Mouse (Mus musculus): ENCODE results near the gene Invs.

Gene Invs

DNA sequence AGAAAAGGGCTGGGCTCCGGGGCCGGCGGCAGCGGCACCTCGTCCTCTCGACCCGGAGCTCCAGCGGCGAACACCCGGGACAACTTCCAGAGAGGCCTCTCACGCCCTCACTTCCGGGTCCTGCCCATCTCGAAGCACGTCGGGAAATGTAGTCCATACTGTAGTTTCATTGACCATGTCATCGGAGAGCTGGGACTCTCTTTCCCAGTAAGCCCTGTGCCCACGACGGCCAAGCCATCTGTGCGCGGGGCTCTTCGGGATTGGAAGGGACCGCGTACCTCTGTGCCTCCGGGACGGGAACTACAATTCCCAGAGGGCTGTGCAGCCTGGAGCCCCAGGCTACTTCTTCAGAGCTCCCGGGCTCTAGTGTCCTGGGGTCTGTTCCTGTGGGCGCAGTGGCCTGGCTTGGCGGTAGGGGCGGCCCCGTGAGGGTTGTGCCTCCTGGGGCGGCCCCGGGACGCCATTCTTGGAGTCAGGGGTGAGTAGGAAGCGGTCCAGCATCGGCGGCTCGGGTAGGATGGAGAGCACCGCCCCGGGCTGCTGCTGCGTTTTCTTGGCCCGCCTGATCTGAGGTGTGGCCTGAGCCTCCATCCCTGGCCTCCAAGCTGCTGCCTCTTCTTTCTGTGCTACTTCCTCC is at the start of gene Invs, which contains the start of gene Erp44:
Gene Invs, plus strand, starts transcription at position 263 of the 637 bp plus-strand sequence.
Gene Erp44, minus strand, starts transcription at position 61 of the 637 bp plus-strand sequence.
- DNase-seq (ENCODE audit: low spot score in 2 of 2), result peak; percentile 90 to 93

DNA sequence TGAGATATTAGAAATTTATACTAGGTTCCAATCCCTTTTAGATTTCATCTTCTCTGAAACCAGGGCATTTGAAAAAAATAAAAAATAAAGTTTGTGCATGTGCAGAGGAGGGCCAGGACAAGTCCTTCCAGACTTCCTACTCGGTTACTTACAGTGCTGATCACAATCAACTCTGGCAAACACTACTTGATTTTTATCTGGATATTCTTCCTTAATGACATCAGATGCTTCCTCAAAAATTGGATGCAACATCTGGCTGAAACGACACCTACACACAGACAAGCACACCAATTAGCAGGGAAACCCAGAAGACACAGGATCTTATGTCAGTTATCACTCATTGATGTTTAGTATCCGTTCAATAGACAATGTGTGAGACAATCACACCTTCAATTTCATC is 42.8 kb upstream of the Invs start:
- no peak for DNase-seq (ENCODE audit: low spot score in 2 of 2)

DNA sequence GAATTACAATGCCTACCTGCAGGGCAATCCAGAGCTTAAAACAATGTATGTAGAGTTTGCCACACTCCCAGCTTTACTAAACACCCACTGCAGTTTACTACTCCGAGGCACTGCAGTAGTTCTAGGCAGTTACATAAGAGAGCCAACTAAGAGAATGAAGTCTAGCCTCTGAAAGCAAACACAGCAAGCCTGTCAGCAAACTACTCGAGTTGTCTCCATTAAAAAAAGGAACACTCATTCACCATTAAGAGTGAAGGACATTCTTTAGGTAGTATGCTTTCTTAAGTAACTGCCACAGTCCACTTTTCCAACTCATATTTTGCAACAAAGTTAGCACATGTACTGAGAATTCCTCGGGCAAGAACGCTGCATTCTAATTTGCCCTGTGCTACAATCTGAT is 40.5 kb upstream of the Invs start:
- DNase-seq (ENCODE audit: low spot score in 2 of 2), result no peak

DNA sequence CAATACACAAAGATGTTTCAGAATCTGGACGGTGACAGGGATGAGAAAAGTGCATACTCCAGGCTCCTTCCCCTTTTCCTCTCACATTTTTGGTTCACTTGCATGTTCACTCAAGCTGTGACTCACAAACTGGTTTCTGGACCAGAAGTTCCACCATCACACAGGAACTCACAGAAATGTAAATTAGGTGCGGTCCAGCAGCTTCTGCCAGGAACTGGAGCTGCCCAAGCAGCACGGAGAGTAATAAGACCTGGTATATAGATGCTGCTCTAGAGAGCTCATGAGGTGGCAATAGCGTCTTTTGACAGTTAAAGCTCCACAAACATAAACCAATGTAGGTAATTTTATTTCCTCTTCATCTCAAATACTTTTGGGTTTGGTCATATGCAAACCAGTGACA is 37.1 kb upstream of the Invs start:
- peak in 1 of 2 experiments; percentile 24 for DNase-seq (ENCODE audit: low spot score in 2 of 2)

DNA sequence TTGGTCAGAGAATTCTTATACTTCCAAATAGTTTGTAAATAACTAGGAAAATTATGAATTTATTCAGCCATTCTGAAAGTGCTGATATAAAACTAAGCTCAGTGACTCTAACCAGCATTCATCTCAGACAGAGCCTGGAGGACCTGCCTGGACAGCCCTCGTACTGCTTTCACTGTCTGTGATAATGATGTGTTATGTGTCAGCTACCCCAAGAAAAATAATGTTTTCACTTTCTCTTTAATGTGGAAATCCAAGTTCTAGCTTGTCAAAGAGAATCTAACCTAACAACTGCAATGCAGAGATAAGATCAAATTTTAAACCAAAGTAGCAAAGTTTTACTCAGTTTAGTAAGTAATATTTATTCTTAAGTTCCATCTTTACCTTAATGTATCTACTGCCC is 35.8 kb upstream of the Invs start:
- DNase-seq (ENCODE audit: low spot score in 2 of 2), result no peak

DNA sequence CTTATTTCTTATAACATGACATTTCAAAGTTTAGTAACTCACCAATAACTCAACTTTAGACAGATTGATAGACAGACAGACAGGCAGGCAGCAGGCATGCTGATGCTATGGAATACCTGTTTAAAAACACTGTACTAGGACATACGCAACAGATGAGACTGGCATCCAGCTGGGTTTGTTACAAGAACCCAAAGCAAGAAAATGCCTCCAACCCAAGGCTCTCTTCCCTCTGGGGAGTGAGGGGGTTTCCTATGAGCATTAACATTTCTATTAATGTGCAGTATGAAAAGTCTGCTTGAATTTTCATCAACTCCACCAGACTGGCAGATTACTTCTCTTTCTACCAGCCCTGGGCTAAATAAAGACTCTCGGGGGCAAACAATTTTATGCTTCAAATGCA is 35.3 kb upstream of the Invs start:
- DNase-seq (ENCODE audit: low spot score in 2 of 2), result no peak

DNA sequence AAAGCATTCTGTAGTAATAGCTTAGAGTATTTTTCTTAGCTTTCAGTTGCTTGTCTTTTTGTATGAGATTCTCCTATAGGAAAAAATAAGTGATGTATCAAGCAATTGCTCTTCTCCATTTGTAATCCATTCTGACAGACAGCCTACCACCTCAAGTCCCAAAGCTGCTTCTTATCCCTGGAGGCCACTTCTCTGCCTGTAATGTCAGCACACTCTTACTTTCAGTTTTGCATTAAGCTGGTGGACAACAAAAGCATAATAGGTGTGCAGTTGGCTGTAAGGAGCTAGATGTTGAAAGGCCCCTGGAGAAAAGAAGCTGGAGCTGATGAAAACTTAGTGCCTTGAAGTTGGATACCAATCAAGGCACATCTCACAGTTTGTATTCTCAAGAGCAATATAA is 26.3 kb upstream of the Invs start:
- no peak for DNase-seq (ENCODE audit: low spot score in 2 of 2)

DNA sequence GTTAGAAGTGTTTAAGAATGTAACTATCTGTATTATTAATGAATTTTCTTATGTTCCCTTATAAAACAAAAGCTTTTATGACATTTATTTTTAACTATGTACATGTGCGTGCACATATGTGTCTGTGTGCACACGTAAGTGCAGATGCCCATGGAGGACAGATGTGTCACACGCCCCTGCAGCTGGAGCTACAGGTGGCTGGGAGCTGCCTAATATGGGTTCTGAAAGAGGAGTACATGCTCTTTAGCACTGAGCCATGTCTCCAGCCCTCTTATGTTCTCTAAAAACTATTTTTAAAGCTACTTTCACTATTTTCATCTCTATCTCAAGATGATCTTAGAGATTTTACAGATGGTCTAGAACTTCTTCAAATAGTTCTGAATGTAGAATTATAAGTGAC is 21.5 kb upstream of the Invs start:
- no peak for DNase-seq (ENCODE audit: low spot score in 2 of 2)

DNA sequence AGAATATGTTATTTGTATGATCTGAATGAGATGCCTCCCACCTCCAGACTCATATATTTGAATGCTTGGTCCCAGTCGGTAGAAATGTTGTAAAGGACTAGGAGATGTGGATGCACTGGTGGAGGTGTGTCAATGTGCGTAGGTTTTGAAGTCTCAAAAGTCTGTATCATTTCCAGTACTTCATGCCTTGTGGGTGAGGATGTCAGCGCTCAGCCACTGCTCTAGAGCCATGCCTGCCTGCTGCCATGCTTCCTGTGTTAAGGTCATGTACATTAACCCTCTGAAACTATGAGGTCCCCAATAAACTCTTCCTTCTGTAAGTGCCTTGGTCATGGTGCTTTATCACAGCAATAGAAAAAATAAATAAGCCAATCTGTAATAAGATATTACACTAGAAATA is 11.9 kb upstream of the Invs start:
- no peak for DNase-seq (ENCODE audit: low spot score in 2 of 2)

DNA sequence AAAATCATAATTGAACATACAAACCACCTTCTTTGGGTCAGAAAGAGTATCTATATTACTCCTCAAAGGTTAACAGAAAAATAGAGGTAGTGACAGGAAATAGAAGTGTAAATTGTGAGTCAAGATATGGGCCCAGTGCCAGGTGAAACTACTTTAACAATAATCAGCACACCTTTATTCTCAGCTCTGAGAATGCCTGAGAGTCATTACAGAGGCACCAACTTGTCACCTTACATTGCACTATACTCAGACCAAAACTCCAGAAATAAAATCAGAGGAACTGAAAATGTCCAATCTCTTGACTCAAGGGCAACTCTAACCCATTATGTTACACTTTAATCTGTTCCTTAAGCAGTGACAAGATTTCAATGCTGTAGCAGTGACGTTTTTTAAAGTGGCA is 11.4 kb upstream of the Invs start:
- no peak for DNase-seq (ENCODE audit: low spot score in 2 of 2)

DNA sequence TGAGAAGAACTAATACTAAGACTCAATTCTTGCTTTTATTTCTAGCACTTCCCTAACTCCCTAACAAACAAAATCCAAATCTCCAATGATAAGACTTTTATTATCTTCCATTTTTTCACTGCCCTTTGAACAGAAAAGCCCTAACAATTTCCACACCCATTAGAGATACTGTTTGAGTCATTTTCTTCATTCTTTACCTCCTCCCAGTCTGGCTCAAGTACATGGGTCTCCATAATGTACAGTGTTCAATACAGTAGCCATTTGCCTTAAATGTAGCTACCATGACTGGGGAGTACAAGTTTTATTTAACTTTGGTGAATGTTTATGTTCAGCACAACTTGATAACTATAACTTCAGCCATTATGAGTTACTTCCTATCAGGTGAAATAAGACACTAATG is 9.0 kb upstream of the Invs start:
- no peak for DNase-seq (ENCODE audit: low spot score in 2 of 2)

DNA sequence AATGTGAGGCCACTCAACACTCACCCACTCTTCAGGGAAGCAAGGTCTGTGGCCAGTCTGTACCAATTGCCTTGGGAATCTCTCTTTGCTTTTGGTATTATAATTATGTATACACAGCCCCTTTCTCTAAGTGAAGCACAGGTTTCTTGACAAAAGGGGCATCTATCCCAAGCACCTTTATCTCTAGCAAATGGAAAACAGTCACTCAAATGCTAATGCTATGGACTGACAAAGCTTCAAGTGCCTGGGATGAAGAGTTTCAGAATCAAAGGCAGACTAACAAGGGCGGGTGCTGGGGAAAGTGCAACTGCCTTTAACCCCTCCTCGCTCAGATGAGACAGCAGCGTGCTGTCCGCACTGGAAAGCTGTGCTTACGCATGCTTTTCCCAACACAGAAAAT is 7.7 kb upstream of the Invs start:
- DNase-seq (ENCODE audit: low spot score in 2 of 2), result no peak

DNA sequence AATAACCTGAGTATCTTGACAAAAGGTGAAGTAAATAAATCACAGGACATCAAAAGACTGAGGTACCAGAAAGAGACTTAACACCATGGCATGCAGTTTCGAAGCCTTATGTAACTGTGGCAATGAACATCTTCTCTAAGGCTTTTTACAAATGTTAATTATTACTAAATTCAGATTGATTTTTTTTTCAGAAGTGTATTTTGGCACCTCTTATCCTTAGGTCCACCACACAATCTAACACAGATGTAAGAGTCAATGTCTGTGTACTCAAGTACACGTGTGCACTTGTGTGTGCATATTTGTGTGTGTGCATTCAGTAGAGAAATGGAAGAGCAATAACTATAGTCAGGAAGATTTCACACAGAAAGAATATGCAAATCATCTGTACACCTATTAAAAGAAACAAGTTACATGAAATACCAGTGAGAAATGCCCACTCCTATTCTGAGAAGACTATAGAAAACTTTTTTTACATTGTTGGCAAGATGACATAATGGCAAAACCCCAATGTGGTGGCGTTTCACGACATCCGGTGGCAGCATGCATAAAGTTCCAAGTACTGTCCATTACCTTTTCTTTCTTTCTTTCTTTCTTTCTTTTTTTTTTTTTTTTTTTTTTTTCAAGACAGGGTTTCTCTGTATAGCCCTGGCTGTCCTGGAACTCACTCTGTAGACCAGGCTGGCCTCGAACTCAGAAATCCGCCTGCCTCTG is 6.3 kb upstream of the Invs start:
- no peak for DNase-seq (ENCODE audit: low spot score in 2 of 2)

DNA sequence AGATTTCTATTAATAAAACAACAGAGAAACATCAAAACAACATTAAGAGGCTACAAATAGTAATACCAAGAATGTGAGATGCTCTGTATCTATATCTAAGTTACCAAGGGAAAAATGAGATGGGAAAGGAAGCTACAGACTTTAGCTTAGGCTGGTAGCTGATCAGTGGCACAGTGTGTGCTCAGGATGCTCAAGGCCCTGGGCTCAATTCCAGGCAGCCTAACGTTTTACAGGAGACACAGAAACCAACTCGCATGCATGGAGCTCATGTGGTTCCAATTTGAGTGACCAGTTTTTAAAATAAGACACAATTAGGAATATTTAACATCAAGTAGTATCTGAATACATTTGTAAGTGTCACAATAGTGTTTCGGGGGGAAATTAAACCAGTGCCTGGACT is 3.8 kb upstream of the Invs start:
- no peak for DNase-seq (ENCODE audit: low spot score in 2 of 2)

DNA sequence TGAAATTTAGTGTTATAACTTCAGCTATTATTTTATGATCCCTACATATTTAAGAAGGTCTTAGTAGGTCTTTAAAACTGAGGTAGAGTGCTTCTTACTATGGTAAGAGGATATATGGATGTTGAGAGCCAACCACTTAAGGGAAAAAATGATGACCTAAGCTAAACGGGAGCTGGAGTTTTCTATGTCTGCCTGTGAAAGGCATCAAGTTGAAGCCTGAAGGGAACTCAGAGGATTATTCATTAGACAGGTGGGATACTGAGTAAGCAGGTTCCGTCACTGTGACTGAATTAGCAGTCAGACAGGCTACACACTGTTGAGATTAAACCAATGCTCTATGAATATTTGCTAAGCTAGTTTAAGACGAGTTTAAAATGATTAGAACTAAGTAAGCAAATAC is 2.5 kb upstream of the Invs start:
- no peak for DNase-seq (ENCODE audit: low spot score in 2 of 2)

DNA sequence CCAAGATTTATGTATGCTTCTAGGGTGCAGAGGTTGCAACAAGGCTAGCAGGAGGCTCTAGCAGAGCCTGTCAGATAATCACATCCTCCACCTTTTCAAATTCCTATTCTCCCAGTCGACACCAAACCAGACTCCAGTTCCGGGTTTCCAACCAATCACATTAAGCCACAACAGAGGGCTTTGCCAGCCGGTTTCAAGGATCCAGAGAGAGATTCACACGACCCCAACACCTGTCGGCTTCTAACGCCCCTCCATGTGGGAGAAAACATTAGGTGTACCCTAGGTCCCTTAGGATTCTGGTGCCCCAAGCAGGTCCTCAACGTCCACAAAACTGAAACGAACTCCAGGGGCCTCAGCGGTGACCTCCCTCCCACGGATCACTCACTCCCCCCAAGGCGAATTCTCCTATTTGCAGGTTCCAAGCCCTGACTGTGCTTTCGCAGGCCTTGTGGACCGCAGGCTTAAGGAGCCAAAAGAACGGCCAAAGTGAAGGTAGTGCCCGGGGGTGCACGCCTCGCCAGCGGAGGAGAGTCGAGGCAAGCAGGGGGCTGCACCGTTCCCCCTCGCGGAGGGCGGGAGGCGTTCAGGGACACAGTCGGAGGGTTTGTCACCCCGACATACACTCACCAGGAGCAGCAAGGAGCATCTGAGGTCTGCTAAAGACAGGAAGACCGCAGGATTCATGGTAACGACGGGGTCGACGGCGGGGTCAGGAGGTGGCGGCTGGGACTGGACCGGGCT is 633 bp upstream of the Invs start:
- no peak for DNase-seq (ENCODE audit: low spot score in 2 of 2)

DNA sequence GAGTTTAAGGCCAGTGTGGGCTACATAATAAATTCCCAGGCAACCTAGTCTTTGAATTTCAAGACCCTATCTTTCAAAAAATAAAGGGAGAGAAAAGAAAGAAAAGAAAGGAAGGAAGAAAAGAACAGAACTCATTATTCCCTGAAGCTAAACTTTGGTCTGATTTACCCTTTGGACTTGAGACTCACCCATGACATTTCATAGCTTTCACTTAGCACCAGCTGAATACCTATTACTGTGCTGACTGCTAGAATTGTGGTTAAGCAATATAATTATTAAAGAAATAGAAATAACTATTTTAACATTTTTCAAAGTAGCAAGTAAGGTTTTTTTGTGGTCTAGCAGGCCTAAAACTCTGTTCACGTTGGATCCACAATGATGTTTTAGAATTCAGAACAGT is 1.6 kb downstream of the Invs start:
- DNase-seq (ENCODE audit: low spot score in 2 of 2), result no peak

DNA sequence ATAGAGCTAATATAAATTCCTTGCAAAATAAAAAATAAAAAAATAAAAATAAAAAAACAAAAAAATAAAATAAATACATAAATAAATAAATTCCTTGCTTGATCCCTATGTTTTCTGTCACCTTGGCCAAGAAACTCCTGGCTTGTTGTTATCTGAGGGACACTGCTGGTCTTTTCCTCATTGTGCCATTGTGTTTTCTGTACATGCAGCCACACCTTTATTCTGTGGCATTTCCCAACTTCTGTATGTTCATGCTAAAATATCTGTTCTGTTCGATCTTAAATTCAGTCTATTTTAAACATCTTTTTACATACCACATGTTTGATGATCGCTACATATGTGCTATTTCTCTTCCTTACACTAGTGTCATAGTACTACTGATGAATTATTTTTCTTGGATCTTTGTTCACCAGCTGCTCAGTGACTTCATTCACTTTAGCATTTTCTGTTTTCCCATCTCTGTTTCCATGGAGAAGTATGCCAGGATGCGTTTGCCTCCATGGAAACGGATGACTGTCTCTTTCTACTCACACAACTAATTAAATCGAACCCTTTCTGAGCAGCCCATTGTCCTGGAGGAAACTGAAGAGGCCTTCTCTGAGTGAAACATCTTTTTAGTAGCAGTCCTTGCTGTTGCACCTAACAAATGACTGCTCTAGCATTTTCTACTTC is 7.7 kb downstream of the Invs start:
- no peak for DNase-seq (ENCODE audit: low spot score in 2 of 2)

DNA sequence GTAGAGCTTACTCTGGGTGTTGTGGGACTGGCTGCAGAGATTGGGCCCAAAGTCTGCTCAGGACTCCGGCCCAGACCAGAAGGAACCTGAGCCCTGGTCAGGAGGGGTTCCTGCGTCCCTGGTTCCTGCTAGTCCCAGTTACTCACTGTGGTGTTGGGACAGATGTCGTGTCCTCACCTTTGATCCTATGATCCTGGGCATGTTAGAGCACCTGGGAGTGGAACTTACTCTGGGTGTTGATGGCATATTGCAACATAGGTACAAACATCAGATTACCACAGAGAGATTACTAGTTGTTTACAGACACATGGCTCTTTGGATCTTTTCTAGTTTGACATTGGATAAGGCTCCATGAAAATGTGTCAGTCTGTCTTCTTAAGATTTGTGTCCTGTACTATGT is 35.3 kb downstream of the Invs start:
- DNase-seq (ENCODE audit: low spot score in 2 of 2), result no peak

DNA sequence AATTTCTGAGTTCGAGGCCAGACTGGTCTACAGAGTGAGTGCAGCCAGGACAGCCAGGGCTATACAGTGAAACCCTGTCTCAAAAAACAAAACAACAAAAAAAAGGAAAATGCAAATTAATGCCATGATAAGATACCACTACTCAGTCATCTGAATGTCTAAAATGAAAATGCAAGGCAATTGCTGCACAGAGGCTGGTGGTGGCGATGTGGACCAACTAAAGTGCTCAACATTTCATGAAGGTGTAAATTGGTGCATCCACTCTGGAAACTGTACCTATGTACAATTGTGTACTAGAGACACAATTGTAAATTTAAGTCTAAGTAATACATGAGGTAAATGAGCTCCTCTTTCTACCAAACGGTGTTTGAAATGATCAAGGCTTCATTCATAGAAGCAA is 36.5 kb downstream of the Invs start:
- no peak for DNase-seq (ENCODE audit: low spot score in 2 of 2)

DNA sequence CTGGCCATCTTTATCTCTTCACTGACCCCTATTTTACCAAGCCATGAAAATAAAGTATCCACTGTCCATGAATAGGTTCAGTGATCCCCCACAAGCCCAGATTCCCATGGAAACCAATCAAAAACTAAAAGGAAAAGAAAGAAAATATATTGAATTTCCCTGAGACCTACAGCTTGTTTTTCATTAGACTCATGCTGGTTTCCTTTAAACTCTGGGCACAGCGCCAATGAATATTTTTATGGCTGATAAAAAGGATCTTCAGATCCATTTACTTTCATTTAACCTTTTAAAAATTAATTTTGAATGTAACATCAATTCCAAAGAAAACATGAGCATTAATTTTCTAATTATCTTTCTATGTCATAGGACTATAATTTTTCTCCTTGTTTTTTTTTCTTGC is 41.7 kb downstream of the Invs start:
- no peak for DNase-seq (ENCODE audit: low spot score in 2 of 2)

DNA sequence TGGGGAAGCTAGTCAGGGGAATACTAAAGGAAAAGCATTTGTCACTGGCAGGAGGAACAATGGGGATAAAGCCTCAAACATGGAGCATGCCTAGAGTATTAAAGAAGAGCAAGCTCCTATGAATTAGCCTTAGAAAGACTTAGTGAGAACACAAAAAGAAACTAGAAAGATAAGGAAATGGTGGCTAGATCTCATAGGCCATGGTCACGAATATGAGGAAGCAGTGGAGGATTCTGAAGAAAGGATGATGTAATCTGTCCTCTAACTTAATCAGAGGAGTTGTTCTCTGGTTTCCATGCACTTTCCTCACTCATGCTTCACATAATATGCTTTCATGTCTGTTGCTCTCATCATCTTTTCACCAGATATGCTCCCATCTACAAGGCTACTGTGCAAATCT is 42.5 kb downstream of the Invs start:
- DNase-seq (ENCODE audit: low spot score in 2 of 2), result no peak

DNA sequence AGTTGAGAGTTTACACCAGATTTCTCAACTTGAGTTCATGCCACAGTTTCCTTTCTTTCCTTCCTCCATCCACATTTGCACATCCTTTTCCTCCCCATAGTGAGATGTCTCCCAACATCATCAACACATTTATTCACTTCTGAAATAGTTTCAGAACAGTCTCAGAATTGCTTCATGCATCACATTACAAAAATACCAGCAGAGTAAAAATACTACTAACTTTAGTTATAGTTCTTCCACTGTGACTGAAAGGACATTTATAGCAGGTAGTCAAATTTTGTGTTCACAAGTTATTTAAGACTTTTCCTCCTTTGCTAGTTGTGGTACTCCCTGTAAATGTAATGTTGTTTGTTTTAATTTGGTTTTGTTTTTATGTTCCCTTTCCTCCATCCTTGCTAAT is 47.6 kb downstream of the Invs start:
- no peak for DNase-seq (ENCODE audit: low spot score in 2 of 2)

All from spleen, postnatal 10 days (tissue).